Mouse (Mus musculus) hematopoietic multipotent progenitor cell, adult 10-12 weeks (in vitro differentiated cells): ENCODE data around the gene Disp3. TPM values are rescaled to one million over a fixed set of nuclear protein-coding genes. Genes with fewer than 3 reads are reported as not detected.

Source experiments
- polyA plus RNA-seq: library from polyadenylated mRNA; stranded (reverse); fragments of >175 nt; gene quantifications from 2 replicates; pipeline ENCODE4 v1.2.3, GENCODE M21; 2012; ENCODE audit warnings: low replicate concordance

Disp3 gene
- 0.02 and 0.07 TPM in 2 replicates for polyA plus RNA-seq

DNA sequence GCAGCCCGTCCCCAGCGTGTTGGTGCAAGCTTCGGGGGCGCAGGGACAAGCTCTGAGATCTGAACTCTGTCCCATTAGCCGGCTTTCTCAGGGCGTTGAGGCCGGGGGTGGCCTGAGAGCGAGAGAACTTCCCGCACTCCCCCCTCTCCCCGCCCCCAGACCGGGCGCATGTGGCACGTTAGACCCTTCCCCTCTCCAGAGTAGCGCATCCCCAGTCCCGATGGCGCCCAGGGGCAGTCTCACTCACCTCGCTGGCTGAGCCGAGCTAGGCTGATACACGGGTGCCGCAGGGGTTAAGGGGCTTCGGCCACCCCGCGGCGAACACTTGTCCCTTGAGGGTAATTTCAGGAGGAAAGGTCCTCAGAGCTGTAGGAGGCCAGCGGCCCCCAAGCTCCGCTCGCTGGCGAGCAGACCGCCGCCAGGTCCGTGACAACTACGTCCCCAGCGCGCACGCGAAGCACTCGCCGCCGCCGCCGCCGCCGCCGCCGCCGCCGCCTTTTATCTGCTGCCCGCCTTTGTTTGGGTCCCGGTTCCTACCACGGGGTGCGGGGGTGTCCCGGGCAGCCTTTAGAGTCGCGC is at the start of gene Disp3:
TSS of gene Disp3 (minus strand) at position 490 of the 579 bp plus-strand sequence.

Other genes with a start within 250 kb of the Disp3 start
- 4.8 and 5.6 TPM in 2 replicates for gene Clcn6, start 249.1 kb downstream of the Disp3 start, polyA plus RNA-seq
- 12.5 and 17.2 TPM in 2 replicates for gene Mthfr, start 248.9 kb downstream of the Disp3 start, polyA plus RNA-seq
- 8.4 and 16.3 TPM in 2 replicates for gene Agtrap, start 199.9 kb downstream of the Disp3 start, polyA plus RNA-seq
- 9.8 and 19.3 TPM in 2 replicates for gene Mad2l2, start 157.6 kb downstream of the Disp3 start, polyA plus RNA-seq
- 0.10 and 0.12 TPM in 2 replicates for gene Draxin, start 157.3 kb downstream of the Disp3 start, polyA plus RNA-seq
- 19.3 and 30.5 TPM in 2 replicates for gene Fbxo6, start 135.8 kb downstream of the Disp3 start, polyA plus RNA-seq
- 4.3 and 5.4 TPM in 2 replicates for gene Fbxo44, start 127.5 kb downstream of the Disp3 start, polyA plus RNA-seq
- 0.41 TPM in 1 of 2 replicates, not detected in the other for gene Fbxo2, start 127.3 kb downstream of the Disp3 start, polyA plus RNA-seq
- gene Ubiad1, start 156.8 kb upstream of the Disp3 start, polyA plus RNA-seq = 13.0 and 18.8 TPM in 2 replicates
- 9.4 and 11.9 TPM in 2 replicates for gene Mtor, start 160.6 kb upstream of the Disp3 start, polyA plus RNA-seq
- 2.3 and 4.3 TPM in 2 replicates for gene Angptl7, start 212.5 kb upstream of the Disp3 start, polyA plus RNA-seq